Mouse (Mus musculus): ENCODE data around the gene Slco3a1. TPM values are rescaled to one million over a fixed set of nuclear protein-coding genes. Genes with fewer than 3 reads are reported as not detected.
A peak's percentile ranks its signal among the peaks of the same experiment; 100 is the strongest.

The Slco3a1 gene
- polyA plus RNA-seq, 1 experiment from 2014 or later, result 14.9 TPM

GRCm38 (mm10) chr7:74527689-74528088 lies 26.9 kb downstream of the Slco3a1 start:
- no peak for ATAC-seq (replicated peaks; ENCODE audit: insufficient number of reproducible peaks, insufficient read depth, low FRiP score, low read depth)
- no peak overlapping the region for H3K4me2 ChIP-seq
- WGBS, result 74% methylated on average over 6 of the region's 6 CpGs
- no peak overlapping the region for H3K9ac ChIP-seq
- peaks cover 39% of the 10 kb centered on the region for H3K4me1 ChIP-seq (replicated peaks)
- H3K27me3 ChIP-seq, result no peaks in the 10 kb centered on the region
- no peak overlapping the region for H3K4me3 ChIP-seq
- H3K36me3 ChIP-seq, result no peaks in the 10 kb centered on the region
- no peak overlapping the region for H3K27ac ChIP-seq
- no peaks in the 10 kb centered on the region for H3K9me3 ChIP-seq (replicated peaks)

- Histone ChIP-seq H3K9ac (no peak overlapping the region), H3K27me3 (no peaks in the 10 kb centered on the region), H3K4me1 (replicated peaks) (peaks cover 32% of the 10 kb centered on the region), H3K36me3 (no peaks in the 10 kb centered on the region), H3K9me3 (replicated peaks) (no peaks in the 10 kb centered on the region), H3K4me3 (no peak overlapping the region), H3K4me2 (no peak overlapping the region), H3K27ac (no peak overlapping the region)
- no peak for ATAC-seq (replicated peaks; ENCODE audit: insufficient number of reproducible peaks, insufficient read depth, low FRiP score, low read depth)
- 73% methylated on average over 4 of the region's 4 CpGs for WGBS
Measured at GRCm38 (mm10) chr7:74526030-74526429, 28.6 kb downstream of the Slco3a1 start.

DNA sequence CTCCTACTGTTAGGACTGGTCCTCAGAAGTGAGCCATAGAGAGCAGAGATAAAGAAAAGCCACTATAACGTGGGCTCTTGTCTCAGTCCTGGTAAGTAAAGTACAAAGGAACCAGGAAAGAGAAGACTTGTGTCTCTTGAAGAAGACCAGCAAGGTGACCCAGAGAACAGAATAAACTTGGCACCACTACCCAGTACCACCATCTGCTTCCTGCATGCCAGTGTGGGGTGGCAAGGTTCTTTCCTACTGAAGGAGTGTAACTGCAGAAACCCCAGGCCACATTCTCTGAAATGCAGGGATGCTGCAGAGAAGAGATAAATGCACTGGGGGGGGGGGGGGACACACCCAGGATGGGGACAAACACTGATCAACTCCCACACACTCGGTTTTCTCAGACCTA lies 29.0 kb downstream of the Slco3a1 start:
- Histone ChIP-seq H3K27ac (no peak overlapping the region), H3K9me3 (replicated peaks) (no peaks in the 10 kb centered on the region), H3K27me3 (no peaks in the 10 kb centered on the region), H3K36me3 (no peaks in the 10 kb centered on the region), H3K4me2 (no peak overlapping the region), H3K4me1 (replicated peaks) (peaks cover 32% of the 10 kb centered on the region), H3K9ac (no peak overlapping the region), H3K4me3 (no peak overlapping the region)
- ATAC-seq (replicated peaks; ENCODE audit: insufficient number of reproducible peaks, insufficient read depth, low FRiP score, low read depth), result no peak
- 54% methylated on average over 2 of the region's 2 CpGs for WGBS

GRCm38 (mm10) chr7:74524188-74524971 lies 30.2 kb downstream of the Slco3a1 start:
- ATAC-seq (replicated peaks; ENCODE audit: insufficient number of reproducible peaks, insufficient read depth, low FRiP score, low read depth), result peak; percentile 51; the same call in 1 of the 2 replicates
- WGBS, result 64% methylated on average over 8 of the region's 8 CpGs

DNA sequence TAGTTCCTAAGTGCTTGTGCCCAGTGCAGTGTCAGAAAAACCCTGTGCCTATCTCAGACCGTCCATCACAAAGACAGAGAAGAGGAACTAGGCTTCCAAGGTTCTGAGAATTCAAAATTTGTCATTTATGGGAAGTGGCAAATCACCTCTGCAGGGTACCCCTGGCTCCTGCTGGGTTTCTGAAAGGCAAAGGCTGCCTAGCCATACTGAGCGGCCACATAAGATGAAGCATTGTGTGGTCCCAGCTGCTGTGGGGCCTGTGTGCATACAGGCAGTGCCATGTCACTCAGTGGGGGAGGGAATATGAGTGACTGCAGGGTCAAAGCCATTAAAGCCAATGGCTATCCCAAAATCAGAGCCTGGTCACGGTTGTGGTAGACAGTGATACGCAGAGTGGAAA lies 31.5 kb downstream of the Slco3a1 start:
- no peak overlapping the region for H3K9ac ChIP-seq
- no peaks in the 10 kb centered on the region for H3K36me3 ChIP-seq
- 81% methylated on average over 4 of the region's 4 CpGs for WGBS
- H3K27ac ChIP-seq, result no peak overlapping the region
- peaks cover 10% of the 10 kb centered on the region for H3K4me1 ChIP-seq (replicated peaks)
- ATAC-seq (replicated peaks; ENCODE audit: insufficient number of reproducible peaks, insufficient read depth, low FRiP score, low read depth), result no peak
- H3K9me3 ChIP-seq (replicated peaks), result no peaks in the 10 kb centered on the region
- no peaks in the 10 kb centered on the region for H3K27me3 ChIP-seq
- no peak overlapping the region for H3K4me3 ChIP-seq
- H3K4me2 ChIP-seq, result no peak overlapping the region

More at GRCm38 (mm10) chr7:74524188-74524971, 30.2 kb downstream of the Slco3a1 start:
- Histone ChIP-seq H3K36me3 (no peaks in the 10 kb centered on the region), H3K27ac (0 out of 2 replicates have a peak overlapping the region, but pooled peaks have one; percentile 31), H3K9ac (no peak overlapping the region), H3K27me3 (no peaks in the 10 kb centered on the region), H3K4me3 (no peak overlapping the region), H3K4me1 (replicated peaks) (peaks cover 23% of the 10 kb centered on the region), H3K4me2 (no peak overlapping the region), H3K9me3 (replicated peaks) (no peaks in the 10 kb centered on the region)

GRCm38 (mm10) chr7:74522260-74522659 lies 32.3 kb downstream of the Slco3a1 start:
- Histone ChIP-seq H3K27ac (no peak overlapping the region), H3K4me3 (no peak overlapping the region), H3K4me2 (no peak overlapping the region), H3K9me3 (replicated peaks) (no peaks in the 10 kb centered on the region), H3K9ac (no peak overlapping the region), H3K36me3 (no peaks in the 10 kb centered on the region), H3K4me1 (replicated peaks) (peaks cover 7% of the 10 kb centered on the region; the same call in 1 of the 2 replicates), H3K27me3 (no peaks in the 10 kb centered on the region)
- no peak for ATAC-seq (replicated peaks; ENCODE audit: insufficient number of reproducible peaks, insufficient read depth, low FRiP score, low read depth)
- WGBS, result 64% methylated on average over 4 of the region's 4 CpGs

GRCm38 (mm10) chr7:74519386-74519785 lies 35.2 kb downstream of the Slco3a1 start:
- no peak for ATAC-seq (replicated peaks; ENCODE audit: insufficient number of reproducible peaks, insufficient read depth, low FRiP score, low read depth)
- no peak overlapping the region for H3K4me3 ChIP-seq
- peaks cover 2% of the 10 kb centered on the region; the same call in 1 of the 2 replicates for H3K4me1 ChIP-seq (replicated peaks)
- H3K9me3 ChIP-seq (replicated peaks), result no peaks in the 10 kb centered on the region
- no peak overlapping the region for H3K4me2 ChIP-seq
- no peak overlapping the region for H3K9ac ChIP-seq
- no peak overlapping the region for H3K27ac ChIP-seq
- WGBS, result 64% methylated on average over 6 of the region's 6 CpGs
- no peaks in the 10 kb centered on the region for H3K36me3 ChIP-seq
- no peaks in the 10 kb centered on the region for H3K27me3 ChIP-seq

DNA sequence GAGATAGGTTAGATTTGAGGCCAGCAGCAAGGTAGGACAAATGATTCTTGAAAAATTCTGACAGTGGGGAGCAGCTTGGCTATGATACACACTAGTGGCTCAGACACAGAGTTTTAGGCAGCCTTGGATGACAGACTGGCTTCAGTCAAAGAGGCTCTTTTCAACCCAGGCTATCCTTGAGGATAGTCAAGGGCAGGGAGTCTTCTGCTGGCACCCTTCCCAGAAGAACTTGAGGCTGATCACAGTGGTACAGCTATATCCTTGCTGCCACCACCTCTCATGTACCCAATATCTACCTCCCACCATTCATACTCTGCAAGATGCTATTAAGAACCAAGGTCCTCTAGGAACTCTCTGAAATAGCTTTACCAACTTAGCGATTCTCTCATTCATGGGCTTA lies 35.8 kb downstream of the Slco3a1 start:
- Histone ChIP-seq H3K9ac (no peak overlapping the region), H3K4me2 (no peak overlapping the region), H3K4me3 (no peak overlapping the region), H3K27ac (no peak overlapping the region), H3K27me3 (no peaks in the 10 kb centered on the region), H3K4me1 (replicated peaks) (no peaks in the 10 kb centered on the region), H3K36me3 (no peaks in the 10 kb centered on the region), H3K9me3 (replicated peaks) (no peaks in the 10 kb centered on the region)
- WGBS, result 82% methylated on average over 1 of the region's 1 CpGs
- no peak for ATAC-seq (replicated peaks; ENCODE audit: insufficient number of reproducible peaks, insufficient read depth, low FRiP score, low read depth)

DNA sequence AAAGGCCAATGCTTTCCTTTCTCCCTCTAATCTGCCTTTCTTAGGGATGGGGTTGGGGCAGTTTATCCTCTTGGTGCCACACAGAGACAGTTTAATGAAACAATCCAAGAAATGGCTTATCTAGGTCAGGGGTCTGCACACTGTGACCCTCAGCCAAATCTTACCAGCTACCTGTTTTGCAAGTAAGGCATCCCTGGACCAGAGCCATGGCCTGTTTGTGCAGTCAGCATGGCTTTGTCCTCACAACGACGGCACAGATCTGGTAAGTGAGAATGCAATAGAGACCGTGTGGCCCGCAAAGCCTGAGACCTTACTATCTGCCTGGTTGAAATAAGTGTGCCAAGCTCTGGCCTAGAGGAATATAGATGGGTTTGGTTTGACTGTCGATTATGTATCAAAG lies 36.3 kb downstream of the Slco3a1 start:
- ATAC-seq (replicated peaks; ENCODE audit: insufficient number of reproducible peaks, insufficient read depth, low FRiP score, low read depth), result no peak
- no peaks in the 10 kb centered on the region for H3K36me3 ChIP-seq
- H3K4me2 ChIP-seq, result no peak overlapping the region
- WGBS, result 81% methylated on average over 5 of the region's 5 CpGs
- H3K9ac ChIP-seq, result no peak overlapping the region
- no peaks in the 10 kb centered on the region for H3K9me3 ChIP-seq (replicated peaks)
- no peaks in the 10 kb centered on the region for H3K4me1 ChIP-seq (replicated peaks)
- H3K27ac ChIP-seq, result no peak overlapping the region
- H3K4me3 ChIP-seq, result no peak overlapping the region
- no peaks in the 10 kb centered on the region for H3K27me3 ChIP-seq

DNA sequence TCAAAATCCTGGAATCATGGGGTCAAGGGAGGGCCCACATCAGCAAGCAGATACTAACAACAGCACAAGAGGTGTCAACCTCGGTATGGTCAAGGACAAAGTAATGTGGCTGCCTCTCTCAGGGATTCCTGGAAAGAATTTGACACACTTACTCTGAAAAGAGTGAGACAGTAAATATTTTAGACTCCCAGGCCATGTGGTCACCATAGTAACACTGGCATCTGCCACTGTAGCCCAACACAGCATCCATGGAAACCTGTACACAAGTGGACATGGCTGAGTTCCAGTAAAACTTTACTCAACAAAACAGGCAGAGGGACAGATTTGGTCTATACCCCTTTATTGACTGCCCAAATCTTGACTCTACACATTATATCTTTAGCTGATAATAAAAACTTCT lies 43.9 kb downstream of the Slco3a1 start:
- Histone ChIP-seq H3K27ac (no peak overlapping the region), H3K4me3 (no peak overlapping the region), H3K4me2 (no peak overlapping the region), H3K4me1 (replicated peaks) (peaks cover 9% of the 10 kb centered on the region), H3K9me3 (replicated peaks) (no peaks in the 10 kb centered on the region), H3K36me3 (no peaks in the 10 kb centered on the region), H3K27me3 (no peaks in the 10 kb centered on the region), H3K9ac (no peak overlapping the region)
- 41% methylated on average over 1 of the region's 1 CpGs for WGBS
- ATAC-seq (replicated peaks; ENCODE audit: insufficient number of reproducible peaks, insufficient read depth, low FRiP score, low read depth), result no peak; the same call in 1 of the 2 replicates

DNA sequence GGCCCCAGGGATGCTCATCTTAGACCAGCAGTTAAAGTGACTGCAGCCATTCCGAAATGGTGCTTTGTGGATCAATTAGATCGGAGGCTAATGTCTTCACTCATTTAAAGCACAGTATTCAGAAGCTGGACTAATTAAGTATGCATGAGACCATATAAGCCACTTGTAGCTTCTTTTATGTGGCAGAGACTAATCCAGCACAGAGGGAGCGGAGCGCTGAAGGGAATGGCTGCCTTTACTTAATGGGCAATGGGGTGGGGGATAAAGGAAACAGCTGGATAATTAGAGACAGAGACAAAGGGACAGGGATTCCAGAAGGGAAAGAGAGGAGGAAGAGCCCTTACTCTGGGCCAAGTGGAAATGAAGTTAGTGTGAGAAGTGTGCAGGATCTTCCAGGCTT lies 46.4 kb downstream of the Slco3a1 start:
- ATAC-seq (replicated peaks; ENCODE audit: insufficient number of reproducible peaks, insufficient read depth, low FRiP score, low read depth), result no peak
- no peaks in the 10 kb centered on the region for H3K27me3 ChIP-seq
- H3K9ac ChIP-seq, result no peak overlapping the region
- H3K27ac ChIP-seq, result no peak overlapping the region
- H3K4me3 ChIP-seq, result no peak overlapping the region
- H3K36me3 ChIP-seq, result no peaks in the 10 kb centered on the region
- H3K9me3 ChIP-seq (replicated peaks), result no peaks in the 10 kb centered on the region
- WGBS, result 84% methylated on average over 4 of the region's 4 CpGs
- H3K4me1 ChIP-seq (replicated peaks), result peaks cover 9% of the 10 kb centered on the region
- no peak overlapping the region for H3K4me2 ChIP-seq

- H3K27me3 ChIP-seq, result no peaks in the 10 kb centered on the region
- 84% methylated on average over 5 of the region's 5 CpGs for WGBS
- H3K36me3 ChIP-seq, result no peaks in the 10 kb centered on the region
- H3K9me3 ChIP-seq (replicated peaks), result no peaks in the 10 kb centered on the region
- no peak overlapping the region for H3K4me3 ChIP-seq
- peaks cover 9% of the 10 kb centered on the region for H3K4me1 ChIP-seq (replicated peaks)
- no peak overlapping the region for H3K9ac ChIP-seq
- no peak overlapping the region for H3K4me2 ChIP-seq
- H3K27ac ChIP-seq, result no peak overlapping the region
- ATAC-seq (replicated peaks; ENCODE audit: insufficient number of reproducible peaks, insufficient read depth, low FRiP score, low read depth), result no peak
Measured at GRCm38 (mm10) chr7:74506856-74507255, 47.7 kb downstream of the Slco3a1 start.
